Mouse (Mus musculus) brown adipose tissue, adult 24 weeks (tissue): ENCODE results near the gene Crhr1. TPM values are rescaled to one million over a fixed set of nuclear protein-coding genes. Genes with fewer than 3 reads are reported as not detected.
"Not testable (repeated sequence)": the region's sequence is repeated elsewhere in the genome, so short reads cannot be mapped to it uniquely, and the experiment has no call there.

Experiments used
- H3K27ac ChIP-seq: fragments of 200-500 bp; replicated peaks from 2 replicates; pipeline ENCODE4 v1.5.1; 2012; ENCODE audit warnings: low read depth, mild to moderate bottlenecking, low read length
- H3K4me1 ChIP-seq: fragments of 200-500 bp; 2 replicates; pipeline ENCODE4 v1.6.1; 2012; ENCODE audit warnings: low read length, mixed read lengths; ENCODE audit not compliant: control insufficient read depth, insufficient read depth, insufficient read length
- H3K4me3 ChIP-seq: fragments of 200-500 bp; 2 replicates; pipeline ENCODE4 v1.5.1; 2012; ENCODE audit warnings: low read depth, mild to moderate bottlenecking, low read length, moderate library complexity; ENCODE audit not compliant: insufficient read depth
- polyA plus RNA-seq: library from polyadenylated mRNA; stranded (reverse); fragments of >200 nt; gene quantifications from 2 replicates; pipeline ENCODE4 v1.2.4, GENCODE M21; 2012; ENCODE audit not compliant: missing spikeins, insufficient read depth, insufficient read length

Gene Crhr1
- polyA plus RNA-seq, 1 experiment: not detected

- no peak overlapping the region for H3K27ac ChIP-seq
- H3K4me1 ChIP-seq: no peaks in the 10 kb centered on the region
- H3K4me3 ChIP-seq: no peak overlapping the region
Measured at GRCm38 (mm10) chr11:104203271-104203670, 70.6 kb downstream of the Crhr1 start.

- H3K27ac ChIP-seq: no peak overlapping the region
- no peak overlapping the region for H3K4me3 ChIP-seq
- H3K4me1 ChIP-seq: no peaks in the 10 kb centered on the region
Measured at GRCm38 (mm10) chr11:104206573-104206972, 73.9 kb downstream of the Crhr1 start.

- Histone ChIP-seq H3K4me1 (no peaks in the 10 kb centered on the region), H3K4me3 (no peak overlapping the region), H3K27ac (no peak overlapping the region)
Measured at GRCm38 (mm10) chr11:104209041-104209440, 76.4 kb downstream of the Crhr1 start.

DNA sequence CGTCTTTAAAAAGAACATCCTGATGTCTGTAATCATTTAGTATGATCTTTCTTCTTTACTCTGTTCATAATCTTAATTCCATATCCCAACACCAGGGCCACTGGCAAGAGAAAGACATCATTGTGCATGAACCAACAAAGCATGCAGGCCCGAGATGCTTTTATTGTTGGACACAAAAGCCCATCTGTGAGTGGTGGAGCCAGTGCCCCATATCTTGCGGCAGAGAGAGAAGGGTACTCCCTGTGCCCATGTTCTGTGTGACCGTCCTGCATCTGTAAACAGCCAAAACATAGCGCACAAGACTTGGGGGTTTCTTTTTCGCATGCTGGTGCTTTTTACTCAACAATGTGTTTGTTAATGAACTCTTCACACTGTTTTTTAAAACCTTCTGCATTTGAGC, 78.6 kb downstream of the Crhr1 start:
- Histone ChIP-seq H3K4me3 (no peak overlapping the region), H3K27ac (no peak overlapping the region), H3K4me1 (no peaks in the 10 kb centered on the region)

DNA sequence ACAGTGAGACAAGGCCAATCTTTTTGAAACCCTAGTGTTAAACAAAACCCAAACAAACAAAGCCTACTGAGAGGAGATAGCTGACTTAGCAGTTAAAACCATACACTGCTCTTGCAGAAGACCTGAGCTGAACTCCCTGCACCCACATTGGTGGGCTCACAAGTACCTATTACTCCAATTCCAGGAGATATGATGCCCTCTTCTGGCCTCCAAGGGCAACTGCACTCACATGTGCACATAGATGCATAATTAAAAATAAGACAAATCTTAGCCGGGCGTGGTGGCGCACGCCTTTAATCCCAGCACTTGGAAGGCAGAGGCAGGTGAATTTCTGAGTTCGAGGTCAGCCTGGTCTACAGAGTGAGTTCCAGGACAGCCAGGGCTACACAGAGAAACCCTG, 81.5 kb downstream of the Crhr1 start:
- H3K4me1 ChIP-seq, H3K27ac ChIP-seq: not testable (repeated sequence)

DNA sequence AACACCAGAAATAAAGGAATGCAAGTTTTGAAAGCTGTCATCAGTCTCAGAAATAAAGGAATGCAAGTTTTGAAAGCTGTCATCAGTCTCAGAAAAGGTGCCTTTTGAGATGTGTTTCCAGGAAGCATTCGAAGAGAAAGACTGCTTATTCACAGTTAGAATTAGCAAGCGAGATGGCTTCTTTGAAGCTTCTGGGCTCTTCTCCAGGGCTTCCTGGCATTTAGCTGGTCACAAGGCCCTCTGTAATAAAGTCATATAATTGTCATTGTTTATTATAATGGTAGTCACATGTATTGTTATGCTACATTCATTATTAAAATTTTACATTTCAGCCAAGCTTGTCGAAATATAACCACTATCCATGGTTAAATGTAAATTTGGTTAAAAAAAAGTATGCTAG, 85.4 kb downstream of the Crhr1 start:
- Histone ChIP-seq H3K27ac (no peak overlapping the region), H3K4me1 (no peaks in the 10 kb centered on the region), H3K4me3 (no peak overlapping the region)

More for the DNA sequence above, 81.5 kb downstream of the Crhr1 start:
- not testable (repeated sequence) for H3K4me3 ChIP-seq

GRCm38 (mm10) chr11:104220291-104220690, 87.6 kb downstream of the Crhr1 start:
- no peak overlapping the region for H3K4me3 ChIP-seq
- no peak overlapping the region for H3K27ac ChIP-seq
- no peaks in the 10 kb centered on the region for H3K4me1 ChIP-seq

DNA sequence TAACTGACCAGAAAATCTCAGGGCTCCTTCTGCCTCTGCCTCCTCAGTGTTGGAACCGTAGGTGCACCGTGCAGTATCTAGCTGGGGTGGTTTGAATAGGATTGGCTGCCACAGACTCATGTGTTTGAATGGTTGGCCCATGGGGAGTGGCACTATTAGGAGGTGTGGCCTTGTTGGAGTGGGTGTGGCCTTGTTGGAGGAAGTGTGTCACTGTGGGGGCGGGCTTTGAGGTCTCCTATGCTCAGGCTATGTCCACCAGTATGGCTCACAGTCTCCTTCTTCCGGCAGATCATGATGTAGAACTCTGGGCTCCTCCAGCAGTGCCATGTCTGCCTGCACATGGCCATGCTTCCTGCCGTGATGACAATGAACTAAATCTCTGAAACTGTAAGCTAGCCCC, 89.1 kb downstream of the Crhr1 start:
- H3K4me1 ChIP-seq: no peaks in the 10 kb centered on the region
- H3K4me3 ChIP-seq: no peak overlapping the region
- no peak overlapping the region for H3K27ac ChIP-seq

- no peak overlapping the region for H3K27ac ChIP-seq
- H3K4me1 ChIP-seq: no peaks in the 10 kb centered on the region
- H3K4me3 ChIP-seq: no peak overlapping the region
Measured at GRCm38 (mm10) chr11:104223301-104223700, 90.6 kb downstream of the Crhr1 start.

Other genes starting within 250 kb of the Crhr1 start
- 12.2 and 17.1 TPM in 2 replicates for gene Nsf, start 178.8 kb upstream of the Crhr1 start, polyA plus RNA-seq
- gene Arf2, start 166.1 kb upstream of the Crhr1 start, polyA plus RNA-seq: 10.4 and 13.6 TPM in 2 replicates
- gene Sppl2c, start 53.5 kb downstream of the Crhr1 start, polyA plus RNA-seq: not detected in 2 replicates
- gene Mapt, start 98.5 kb downstream of the Crhr1 start, polyA plus RNA-seq: 20.7 and 29.1 TPM in 2 replicates